Mouse (Mus musculus): Measurements from ENCODE around the gene Nop9. TPM values are rescaled to one million over a fixed set of nuclear protein-coding genes. Genes with fewer than 3 reads are reported as not detected.

The Nop9 gene
- polyA plus RNA-seq, 1 experiment = 1.5 TPM

GRCm38 (mm10) chr14:55762001-55762821 is 16.7 kb downstream of the Nop9 start:
- H3K4me3 ChIP-seq (replicated peaks) = peak overlapping the region; percentile 54
- no peak for TF ChIP-seq GATA1 (IDR thresholded peaks at IDR 0.05; ENCODE audit: low read length)
- TF ChIP-seq TAL1 (IDR thresholded peaks at IDR 0.05; ENCODE audit: low read length) = no peak
- peaks cover 67% of the 10 kb centered on the region for H3K27me3 ChIP-seq (ENCODE audit: control insufficient read depth)
- peaks cover 34% of the 10 kb centered on the region for H3K4me1 ChIP-seq (ENCODE audit: control insufficient read depth)
- H3K9me3 ChIP-seq (ENCODE audit: control insufficient read depth, low read length) = no peaks in the 10 kb centered on the region; the same call in 1 of the 2 replicates
- no peaks in the 10 kb centered on the region for H3K36me3 ChIP-seq (ENCODE audit: control insufficient read depth)

- TF ChIP-seq TAL1 (IDR thresholded peaks at IDR 0.05; ENCODE audit: low read length) (no peak), GATA1 (IDR thresholded peaks at IDR 0.05; ENCODE audit: low read length) (no peak)
- Histone ChIP-seq H3K36me3 (ENCODE audit: control insufficient read depth) (no peaks in the 10 kb centered on the region), H3K4me1 (ENCODE audit: control insufficient read depth) (peaks cover 40% of the 10 kb centered on the region), H3K4me3 (replicated peaks) (no peak overlapping the region), H3K27me3 (ENCODE audit: control insufficient read depth) (peaks cover 77% of the 10 kb centered on the region), H3K9me3 (ENCODE audit: control insufficient read depth, low read length) (no peaks in the 10 kb centered on the region; the same call in 1 of the 2 replicates)
Observed at GRCm38 (mm10) chr14:55763166-55763565, 17.7 kb downstream of the Nop9 start.

GRCm38 (mm10) chr14:55765696-55766095 is 20.2 kb downstream of the Nop9 start, which contains the start of gene Ltb4r1:
Gene Ltb4r1, plus strand, starts transcription at chr14:55765962.
- peaks cover 56% of the 10 kb centered on the region for H3K4me1 ChIP-seq (ENCODE audit: control insufficient read depth)
- H3K36me3 ChIP-seq (ENCODE audit: control insufficient read depth) = no peaks in the 10 kb centered on the region
- peaks cover 74% of the 10 kb centered on the region for H3K27me3 ChIP-seq (ENCODE audit: control insufficient read depth)
- H3K9me3 ChIP-seq (ENCODE audit: control insufficient read depth, low read length) = no peaks in the 10 kb centered on the region; the same call in 1 of the 2 replicates
- no peak for TF ChIP-seq GATA1 (IDR thresholded peaks at IDR 0.05; ENCODE audit: low read length)
- TF ChIP-seq TAL1 (IDR thresholded peaks at IDR 0.05; ENCODE audit: low read length) = no peak
- H3K4me3 ChIP-seq (replicated peaks) = no peak within 1 kb of the TSS

- H3K4me1 ChIP-seq (ENCODE audit: control insufficient read depth) = peaks cover 50% of the 10 kb centered on the region
- H3K9me3 ChIP-seq (ENCODE audit: control insufficient read depth, low read length) = no peaks in the 10 kb centered on the region
- peak overlapping the region; percentile 53 for H3K4me3 ChIP-seq (replicated peaks)
- no peak for TF ChIP-seq GATA1 (IDR thresholded peaks at IDR 0.05; ENCODE audit: low read length)
- no peak for TF ChIP-seq TAL1 (IDR thresholded peaks at IDR 0.05; ENCODE audit: low read length)
- peaks cover 63% of the 10 kb centered on the region for H3K27me3 ChIP-seq (ENCODE audit: control insufficient read depth)
- H3K36me3 ChIP-seq (ENCODE audit: control insufficient read depth) = no peaks in the 10 kb centered on the region
Observed at GRCm38 (mm10) chr14:55767519-55768414, 22.3 kb downstream of the Nop9 start.

GRCm38 (mm10) chr14:55768555-55768954 is 23.1 kb downstream of the Nop9 start:
- no peak overlapping the region for H3K4me3 ChIP-seq (replicated peaks)
- peaks cover 60% of the 10 kb centered on the region for H3K27me3 ChIP-seq (ENCODE audit: control insufficient read depth)
- no peaks in the 10 kb centered on the region for H3K36me3 ChIP-seq (ENCODE audit: control insufficient read depth)
- no peaks in the 10 kb centered on the region for H3K9me3 ChIP-seq (ENCODE audit: control insufficient read depth, low read length)
- peaks cover 50% of the 10 kb centered on the region for H3K4me1 ChIP-seq (ENCODE audit: control insufficient read depth)
- TF ChIP-seq GATA1 (IDR thresholded peaks at IDR 0.05; ENCODE audit: low read length) = no peak
- no peak for TF ChIP-seq TAL1 (IDR thresholded peaks at IDR 0.05; ENCODE audit: low read length)

- Histone ChIP-seq H3K4me1 (ENCODE audit: control insufficient read depth) (peaks cover 50% of the 10 kb centered on the region), H3K27me3 (ENCODE audit: control insufficient read depth) (peaks cover 56% of the 10 kb centered on the region), H3K9me3 (ENCODE audit: control insufficient read depth, low read length) (no peaks in the 10 kb centered on the region), H3K4me3 (replicated peaks) (no peak overlapping the region), H3K36me3 (ENCODE audit: control insufficient read depth) (no peaks in the 10 kb centered on the region)
- no peak for TF ChIP-seq TAL1 (IDR thresholded peaks at IDR 0.05; ENCODE audit: low read length)
- no peak for TF ChIP-seq GATA1 (IDR thresholded peaks at IDR 0.05; ENCODE audit: low read length)
Observed at GRCm38 (mm10) chr14:55769087-55769703, 23.7 kb downstream of the Nop9 start.

GRCm38 (mm10) chr14:55776711-55777110 is 31.2 kb downstream of the Nop9 start:
- no peaks in the 10 kb centered on the region for H3K9me3 ChIP-seq (ENCODE audit: control insufficient read depth, low read length)
- TF ChIP-seq TAL1 (IDR thresholded peaks at IDR 0.05; ENCODE audit: low read length) (no peak), GATA1 (IDR thresholded peaks at IDR 0.05; ENCODE audit: low read length) (no peak)
- peaks cover 31% of the 10 kb centered on the region for H3K27me3 ChIP-seq (ENCODE audit: control insufficient read depth)
- H3K36me3 ChIP-seq (ENCODE audit: control insufficient read depth) = no peaks in the 10 kb centered on the region
- H3K4me1 ChIP-seq (ENCODE audit: control insufficient read depth) = peaks cover 20% of the 10 kb centered on the region
- H3K4me3 ChIP-seq (replicated peaks) = no peak overlapping the region

- H3K36me3 ChIP-seq (ENCODE audit: control insufficient read depth) = no peaks in the 10 kb centered on the region
- H3K4me3 ChIP-seq (replicated peaks) = no peak overlapping the region
- H3K4me1 ChIP-seq (ENCODE audit: control insufficient read depth) = peaks cover 20% of the 10 kb centered on the region
- no peaks in the 10 kb centered on the region for H3K9me3 ChIP-seq (ENCODE audit: control insufficient read depth, low read length)
- TF ChIP-seq TAL1 (IDR thresholded peaks at IDR 0.05; ENCODE audit: low read length) = no peak
- TF ChIP-seq GATA1 (IDR thresholded peaks at IDR 0.05; ENCODE audit: low read length) = no peak
- peaks cover 30% of the 10 kb centered on the region for H3K27me3 ChIP-seq (ENCODE audit: control insufficient read depth)
Observed at GRCm38 (mm10) chr14:55777176-55777575, 31.7 kb downstream of the Nop9 start.
